Mouse (Mus musculus) hindbrain, postnatal 0 days (tissue): ENCODE data around the gene Stk32b. TPM values are rescaled to one million over a fixed set of nuclear protein-coding genes. Genes with fewer than 3 reads are reported as not detected.

Source experiments
- ATAC-seq: fragments of 200-750 bp; cut with Nextera tagmentation; 2 replicates; pipeline ENCODE4 v1.8.0; 2017; ENCODE audit warnings: mild to moderate bottlenecking, moderate TSS enrichment, moderate library complexity
- DNase-seq: peaks from one replicate; pipeline ENCODE4 v3.0.0-alpha.2; 2015; ENCODE audit warnings: low spot score
- H3K27ac ChIP-seq: fragments of 300-500 bp; sonication (generic); 2 replicates; pipeline ENCODE4 v1.5.1; 2014; ENCODE audit warnings: mild to moderate bottlenecking
- H3K27me3 ChIP-seq: fragments of 300-500 bp; sonication (generic); 2 replicates; pipeline ENCODE4 v1.6.1; 2014; ENCODE audit warnings: low read length, mixed read lengths; ENCODE audit not compliant: insufficient read depth
- H3K36me3 ChIP-seq: fragments of 300-500 bp; sonication (generic); 2 replicates; pipeline ENCODE4 v1.6.1; 2014; ENCODE audit warnings: low read length, mixed read lengths; ENCODE audit not compliant: insufficient read depth
- H3K4me1 ChIP-seq: fragments of 300-500 bp; sonication (generic); 2 replicates; pipeline ENCODE4 v1.6.1; 2014; ENCODE audit warnings: antibody characterized with exemption, low read length, mixed read lengths; ENCODE audit not compliant: insufficient read depth
- H3K4me2 ChIP-seq: fragments of 300-500 bp; sonication (generic); 2 replicates; pipeline ENCODE4 v1.6.1; 2014; ENCODE audit warnings: low read depth, mild to moderate bottlenecking, low read length, moderate library complexity, mixed read lengths
- H3K4me3 ChIP-seq: fragments of 300-500 bp; sonication (generic); 2 replicates; pipeline ENCODE4 v1.5.1; 2014; ENCODE audit warnings: low read length
- H3K9ac ChIP-seq: fragments of 300-500 bp; sonication (generic); replicated peaks from 2 replicates; pipeline ENCODE4 v1.6.1; 2014; ENCODE audit warnings: mild to moderate bottlenecking, low read length, moderate library complexity, mixed read lengths
- H3K9me3 ChIP-seq: fragments of 300-500 bp; sonication (generic); 2 replicates; pipeline ENCODE4 v1.6.1; 2016; ENCODE audit warnings: low read length, mixed read lengths
- CTCF ChIP-seq: IDR thresholded peaks from 2 replicates; pipeline ENCODE4 v1.5.1; 2016; ENCODE audit warnings: antibody characterized with exemption, control low read depth, low read depth
- WGBS: fragments of 180-500 bp; shearing (Covaris S2); extraction: QIAGEN DNeasy Blood & Tissue Kit; methylation state at CpG from one replicate; pipeline ENCODE4 v1.1.7; 2014; 5-methylcytosine and 5-hydroxymethylcytosine counted together
- polyA plus RNA-seq: library from polyadenylated mRNA; unstranded; fragments of >200 nt; fragmentation: Nextera tagmentation; extraction: Ambion mirVana; gene quantifications from 2 replicates; pipeline ENCODE4 v1.2.1, GENCODE M21; 2015
- total RNA-seq: library from RNA; depleted of rRNA; stranded (reverse); fragments of >200 nt; gene quantifications from 2 replicates; pipeline ENCODE4 v1.2.3, GENCODE M21; 2014

The Stk32b gene
- total and polyA plus RNA-seq, 2 experiments from 2014 or later: 21.8 to 22.5 TPM

DNA sequence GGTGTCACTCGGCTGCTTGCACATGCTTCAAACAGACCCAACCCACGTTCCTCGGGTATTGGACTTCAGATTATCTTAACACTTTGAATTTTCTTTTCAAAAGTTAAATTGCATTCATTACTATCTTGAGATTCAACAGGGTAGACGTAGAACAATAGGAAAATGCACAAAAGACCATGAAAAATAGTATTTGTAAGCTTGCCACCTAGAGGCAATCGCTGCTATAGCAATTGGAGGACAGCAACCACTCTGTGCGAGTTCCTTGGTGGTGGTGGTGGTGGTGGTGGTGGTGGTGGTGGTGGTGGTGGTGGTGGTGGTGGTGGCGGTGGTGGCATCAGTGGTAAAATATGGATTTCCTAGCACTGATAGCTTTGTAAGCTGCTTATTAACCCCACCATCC, 19.2 kb upstream of the Stk32b start:
- H3K27ac ChIP-seq: no peak overlapping the region
- peak; percentile 49 for TF ChIP-seq CTCF
- H3K4me2 ChIP-seq: no peak overlapping the region
- ATAC-seq (no peak), DNase-seq (peak; percentile 27)
- no peak overlapping the region for H3K4me3 ChIP-seq
- no peak overlapping the region for H3K9ac ChIP-seq
- no peaks in the 10 kb centered on the region for H3K4me1 ChIP-seq
- no peaks in the 10 kb centered on the region for H3K9me3 ChIP-seq
- no peaks in the 10 kb centered on the region for H3K36me3 ChIP-seq
- no peaks in the 10 kb centered on the region for H3K27me3 ChIP-seq
- WGBS: 60% methylated on average over 7 of the region's 7 CpGs

DNA sequence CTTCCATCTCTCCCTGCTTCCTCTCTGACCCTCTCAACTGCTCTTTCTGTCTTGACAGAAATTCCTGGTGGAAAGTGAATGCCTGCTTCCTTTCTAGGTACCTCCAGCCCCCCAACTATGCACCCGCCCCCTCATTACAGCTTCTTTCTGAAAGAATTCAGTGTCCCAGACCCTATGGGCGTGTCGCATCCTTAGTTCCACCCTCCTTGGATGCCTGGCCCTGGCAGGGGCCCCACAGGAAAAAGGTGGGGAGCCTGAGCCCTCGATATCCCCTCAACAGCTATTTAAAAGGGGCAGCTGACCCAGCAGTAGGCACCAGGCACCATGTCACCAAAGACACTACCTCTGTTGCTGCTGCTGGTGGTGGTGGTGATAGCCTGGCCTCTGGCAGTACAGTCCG, 18.3 kb upstream of the Stk32b start, which contains the start of gene Cytl1:
Gene Cytl1 (plus strand): TSS at position 296 of the 400 bp plus-strand sequence.
- ATAC-seq (no peak), DNase-seq (no peak)
- H3K27me3 ChIP-seq: no peaks in the 10 kb centered on the region
- H3K9ac ChIP-seq: no peak within 1 kb of the TSS
- 60% methylated on average over 5 of the region's 5 CpGs for WGBS
- no peak within 1 kb of the TSS for H3K27ac ChIP-seq
- H3K4me1 ChIP-seq: no peaks in the 10 kb centered on the region
- TF ChIP-seq CTCF: no peak
- H3K9me3 ChIP-seq: no peaks in the 10 kb centered on the region
- no peaks in the 10 kb centered on the region for H3K36me3 ChIP-seq
- H3K4me2 ChIP-seq: no peak within 1 kb of the TSS
- H3K4me3 ChIP-seq: no peak within 1 kb of the TSS

DNA sequence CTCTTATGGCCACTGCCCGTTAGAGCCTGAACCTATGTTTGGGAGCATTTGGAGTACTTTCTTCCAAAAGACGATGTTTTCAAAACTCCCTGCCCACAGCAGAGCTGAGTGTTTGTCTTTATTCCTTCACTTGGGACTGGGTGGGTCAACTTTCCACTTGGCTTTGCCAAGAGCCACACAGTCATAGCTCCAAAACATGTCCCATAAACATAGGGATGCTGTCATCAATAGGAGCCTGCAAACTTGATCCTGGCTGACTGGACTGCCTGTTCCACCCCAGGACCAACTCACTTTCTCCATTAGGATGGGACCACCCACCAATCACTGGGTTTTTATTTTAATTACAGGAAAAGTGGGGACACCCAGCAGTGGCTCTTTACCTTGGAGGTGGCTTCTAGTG, 13.8 kb upstream of the Stk32b start:
- H3K9me3 ChIP-seq: no peaks in the 10 kb centered on the region
- no peak for ATAC-seq

DNA sequence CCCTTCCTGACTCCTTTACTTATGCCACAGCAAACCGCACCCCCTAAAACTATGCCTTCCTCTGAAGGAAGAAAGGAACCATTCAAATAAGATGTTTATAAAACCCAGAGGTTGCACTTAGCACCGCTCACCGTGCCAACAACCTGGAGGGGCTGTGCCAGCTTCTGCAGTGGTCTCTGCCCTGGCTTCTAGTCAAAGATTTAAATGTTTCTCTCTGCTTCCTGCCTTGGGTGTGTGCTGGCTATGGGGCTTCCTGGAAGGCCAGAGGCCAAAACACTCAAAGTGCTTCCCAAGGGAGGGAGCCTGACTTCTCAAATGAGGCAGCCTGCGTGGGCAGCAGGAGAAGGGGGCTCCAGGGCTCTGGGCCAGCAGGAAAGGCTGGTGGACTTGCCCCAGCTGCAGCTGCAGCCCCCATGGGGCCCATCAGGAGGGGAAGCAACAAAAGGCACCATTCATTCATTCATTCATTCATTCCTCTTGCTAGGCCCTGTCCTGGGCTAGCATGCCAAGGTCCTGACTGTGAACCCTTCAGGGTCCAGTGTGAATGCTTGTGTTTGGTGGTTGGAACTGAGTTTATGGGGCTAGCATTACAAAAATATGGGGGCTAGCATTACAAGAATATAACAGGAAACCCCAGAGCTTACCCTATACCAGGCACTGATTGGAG, 8.4 kb upstream of the Stk32b start:
- no peak for TF ChIP-seq CTCF
- Histone ChIP-seq H3K4me3 (no peak overlapping the region), H3K36me3 (no peaks in the 10 kb centered on the region), H3K9ac (no peak overlapping the region), H3K9me3 (no peaks in the 10 kb centered on the region), H3K4me1 (no peaks in the 10 kb centered on the region), H3K4me2 (no peak overlapping the region), H3K27ac (no peak overlapping the region), H3K27me3 (no peaks in the 10 kb centered on the region; the same call in 1 of the 2 replicates)
- DNase-seq (no peak), ATAC-seq (no peak)
- 60% methylated on average over 4 of the region's 4 CpGs for WGBS

More for the DNA sequence above, 13.8 kb upstream of the Stk32b start:
- no peak overlapping the region for H3K4me3 ChIP-seq
- DNase-seq: no peak
- H3K36me3 ChIP-seq: no peaks in the 10 kb centered on the region
- 91% methylated on average over 2 of the region's 2 CpGs for WGBS
- no peak overlapping the region for H3K27ac ChIP-seq
- H3K4me1 ChIP-seq: no peaks in the 10 kb centered on the region
- no peaks in the 10 kb centered on the region for H3K27me3 ChIP-seq
- H3K4me2 ChIP-seq: no peak overlapping the region
- TF ChIP-seq CTCF: no peak
- H3K9ac ChIP-seq: no peak overlapping the region

- Histone ChIP-seq H3K4me1 (no peaks in the 10 kb centered on the region), H3K36me3 (no peaks in the 10 kb centered on the region), H3K4me3 (no peak overlapping the region), H3K9me3 (no peaks in the 10 kb centered on the region), H3K4me2 (no peak overlapping the region), H3K27me3 (no peaks in the 10 kb centered on the region; the same call in 1 of the 2 replicates), H3K27ac (no peak overlapping the region), H3K9ac (no peak overlapping the region)
- TF ChIP-seq CTCF: no peak
- WGBS: 17% methylated on average over 6 of the region's 6 CpGs
- ATAC-seq: no peak
- DNase-seq: no peak
These were observed 3.7 kb upstream of the Stk32b start for GRCm38 (mm10) chr5:37720670-37721069.

- peak; percentile 65 for ATAC-seq
- H3K9ac ChIP-seq: peak overlapping the region; percentile 69
- TF ChIP-seq CTCF: peak; percentile 80
- DNase-seq: peak; percentile 86
- no peak overlapping the region for H3K27ac ChIP-seq
- no peaks in the 10 kb centered on the region for H3K4me1 ChIP-seq
- H3K9me3 ChIP-seq: no peaks in the 10 kb centered on the region
- no peaks in the 10 kb centered on the region for H3K36me3 ChIP-seq
- H3K27me3 ChIP-seq: no peaks in the 10 kb centered on the region; the same call in 1 of the 2 replicates
- H3K4me3 ChIP-seq: peak overlapping the region; percentile 57
- under 1% methylated on average over 14 of the region's 14 CpGs for WGBS
- H3K4me2 ChIP-seq: peak overlapping the region; percentile 82
These were observed 503 bp upstream of the Stk32b start for GRCm38 (mm10) chr5:37717384-37717963.
